Mouse (Mus musculus): ENCODE results near the gene Ptger1.

- no peak for TF ChIP-seq CTCF (IDR thresholded peaks at IDR 0.05; ENCODE audit: low read depth)
- no peak for TF ChIP-seq EP300 (IDR thresholded peaks at IDR 0.05; ENCODE audit: low read depth)
These were observed 1.0 kb downstream of the Ptger1 start for GRCm38 (mm10) chr8:83667526-83667925.
